Mouse (Mus musculus) layer of hippocampus, adult 11-12 months (tissue): ENCODE results near the gene Lin7b.
"Not testable (repeated sequence)": the region's sequence is repeated elsewhere in the genome, so short reads cannot be mapped to it uniquely, and the experiment has no call there.

Experiments used
- DNase-seq: peaks from one replicate; pipeline ENCODE4 v3.0.0; 2022; ENCODE audit warnings: low spot score

Lin7b gene

DNA sequence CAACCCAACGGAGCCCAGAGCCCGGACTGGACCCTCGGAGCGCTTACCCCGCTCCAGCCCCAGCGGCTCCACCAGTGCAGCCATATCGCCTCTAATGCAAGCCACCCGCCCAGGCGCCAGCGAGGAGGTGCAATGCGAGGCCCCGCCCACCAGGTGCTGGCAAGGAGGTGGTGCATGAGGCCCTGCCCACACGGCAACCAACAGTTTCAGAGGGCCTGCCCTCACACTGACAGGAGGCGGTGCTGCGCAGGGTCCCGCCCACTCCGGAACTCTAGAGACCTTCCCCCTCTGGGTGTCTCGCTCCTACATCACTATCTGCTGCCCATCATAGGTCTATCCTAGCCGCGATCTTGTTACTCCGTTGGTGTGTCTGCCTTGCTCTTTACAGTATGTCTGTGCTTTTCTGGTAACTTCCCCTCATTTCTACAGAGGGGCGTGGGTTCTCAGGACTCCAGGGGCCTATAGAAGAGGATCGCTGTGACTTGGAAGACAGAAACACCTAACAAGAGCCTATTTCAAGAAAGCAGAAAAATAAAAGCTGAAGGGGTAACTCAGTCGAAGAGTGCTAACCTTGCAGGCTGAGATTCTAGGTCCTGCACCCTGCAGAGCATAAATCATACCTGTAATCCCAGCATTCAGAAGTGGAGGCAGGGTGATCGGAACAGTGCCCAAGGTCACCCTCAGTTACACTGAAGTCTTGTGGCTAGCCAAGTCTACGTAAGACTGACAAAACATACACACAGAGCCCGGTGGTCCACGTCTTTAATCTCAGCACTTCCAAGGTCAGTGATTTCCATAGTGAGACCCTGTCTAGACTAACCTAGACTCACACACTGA, at the start of gene Lin7b:
Gene Lin7b, minus strand, starts transcription at position 109 of the 837 bp plus-strand sequence.
- peak; percentile 95 for DNase-seq

DNA sequence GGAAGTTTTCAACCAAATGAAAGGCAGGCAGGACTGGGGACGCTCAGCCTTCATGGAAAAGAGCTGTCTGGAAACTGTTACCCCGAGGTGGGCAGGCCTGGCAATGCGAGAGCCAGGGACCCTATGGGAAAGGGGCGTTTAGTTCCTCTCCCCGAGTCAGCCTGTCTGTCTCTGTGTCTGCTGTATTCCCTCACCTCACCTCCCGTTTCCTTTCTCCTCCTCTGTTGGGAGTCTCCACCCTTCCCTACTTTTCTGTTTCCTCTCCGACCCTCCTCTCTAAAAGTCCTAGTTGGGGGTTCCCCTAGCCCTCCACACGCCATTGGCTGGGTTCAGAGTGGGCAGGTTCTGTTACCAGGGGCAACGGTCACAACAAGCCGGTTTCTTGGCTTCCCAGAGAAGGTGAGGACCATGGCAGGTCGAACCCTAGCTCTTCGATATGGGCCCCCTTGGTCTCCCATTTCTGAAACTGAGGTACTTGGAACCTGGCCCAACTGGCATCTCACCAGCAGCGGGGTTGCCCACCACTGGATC, 47.6 kb upstream of the Lin7b start:
- DNase-seq = no peak

DNA sequence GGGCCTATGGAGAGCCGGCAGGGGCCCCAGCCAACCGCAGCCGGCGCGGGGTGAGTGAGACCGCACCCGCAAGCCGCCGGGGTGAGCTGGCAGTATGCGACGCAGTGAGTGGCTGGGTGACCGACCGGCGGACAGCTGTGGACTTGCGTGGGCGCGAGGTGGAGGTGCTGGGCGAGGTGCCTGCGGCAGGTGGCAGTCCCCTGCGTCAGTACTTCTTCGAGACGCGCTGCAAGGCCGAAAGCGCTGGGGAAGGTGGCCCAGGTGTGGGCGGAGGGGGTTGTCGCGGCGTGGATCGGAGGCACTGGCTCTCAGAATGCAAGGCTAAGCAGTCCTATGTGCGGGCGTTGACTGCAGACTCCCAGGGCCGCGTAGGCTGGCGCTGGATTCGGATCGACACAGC, 45.3 kb upstream of the Lin7b start:
- DNase-seq = no peak

GRCm38 (mm10) chr7:45414740-45415224, 44.4 kb upstream of the Lin7b start:
- DNase-seq = no peak

DNA sequence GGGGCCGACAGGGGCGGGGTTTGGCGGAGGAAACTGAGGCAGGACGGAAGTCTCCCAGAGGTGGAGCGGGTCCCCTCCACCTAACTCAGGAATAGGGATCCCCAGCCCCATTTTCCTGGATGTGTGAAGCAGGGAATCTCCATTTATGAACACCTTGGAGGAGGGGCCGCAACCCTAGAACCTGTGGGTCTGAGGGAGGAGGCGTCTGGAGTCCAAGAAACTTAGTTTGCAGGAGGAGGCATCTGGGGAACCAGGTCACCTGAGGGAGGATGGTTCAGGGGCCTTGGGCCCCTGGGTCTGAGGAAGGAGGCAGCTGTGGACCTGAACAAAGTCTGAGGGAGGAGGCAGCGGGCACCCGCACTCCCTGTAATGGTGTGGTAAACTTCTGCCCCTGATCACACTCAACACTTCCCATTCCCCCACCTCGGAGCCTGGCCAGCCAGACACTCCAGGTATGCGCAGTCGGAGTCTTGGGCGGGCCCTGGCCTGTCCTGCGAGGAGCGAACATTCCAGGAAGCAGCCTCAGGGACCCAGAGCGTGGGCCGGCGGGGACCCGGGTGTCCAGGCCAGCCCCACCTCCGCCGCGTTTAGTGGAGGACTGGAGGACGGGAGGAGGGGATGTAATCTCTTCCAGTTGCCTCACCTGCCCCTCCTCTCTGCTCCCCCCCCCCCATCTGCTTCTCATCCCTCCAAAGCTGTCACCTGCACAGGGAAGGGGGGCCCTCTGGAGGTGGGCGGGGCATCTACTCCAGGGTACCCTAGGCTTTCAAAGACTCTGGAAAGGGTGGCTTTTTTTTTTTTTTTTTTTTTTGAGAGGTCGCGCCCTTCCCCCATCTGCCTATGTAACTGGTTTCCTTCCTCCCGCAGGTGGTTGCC, 43.7 kb upstream of the Lin7b start:
- no peak for DNase-seq

DNA sequence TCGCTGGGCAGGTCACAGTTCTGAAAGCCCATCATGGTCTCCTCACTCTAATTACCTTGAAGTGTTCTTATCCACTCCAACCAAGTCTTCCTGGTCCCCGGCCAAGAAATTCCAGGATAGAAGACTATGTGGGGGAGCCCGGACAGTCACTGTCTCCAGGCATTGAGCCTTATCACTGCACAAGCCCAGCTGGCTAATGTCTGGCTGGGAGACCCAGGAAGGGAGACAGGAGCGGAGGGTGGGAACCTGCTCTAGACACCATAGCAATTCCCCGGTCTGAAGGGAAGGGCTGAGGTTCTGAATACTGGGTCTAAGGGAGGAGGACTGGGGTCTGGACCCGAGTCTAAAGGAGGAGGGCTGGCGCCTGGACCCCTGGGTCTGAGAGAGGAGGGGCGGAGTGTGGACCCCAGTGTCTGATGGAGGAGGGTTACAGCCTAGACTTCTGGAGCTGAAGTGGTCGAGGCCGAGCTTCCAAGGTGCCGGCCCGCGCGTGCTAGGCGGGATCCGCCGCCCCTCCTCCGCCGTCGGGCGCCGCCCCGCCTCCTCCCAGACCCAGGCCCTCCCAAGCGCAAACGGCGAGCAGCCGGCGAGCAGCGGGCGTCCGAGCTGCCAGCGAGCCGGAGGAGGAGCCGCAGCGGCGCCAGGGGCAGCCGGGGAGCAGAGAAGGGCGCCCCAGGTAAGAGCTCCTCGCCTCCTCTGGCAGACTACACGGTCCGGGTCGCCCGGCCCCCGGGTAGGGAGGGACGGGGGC, 42.9 kb upstream of the Lin7b start, which contains the start of gene Ntf5:
Gene Ntf5, plus strand, starts transcription at position 583 of the 751 bp plus-strand sequence.
- DNase-seq = no peak

GRCm38 (mm10) chr7:45412421-45412820, 42.0 kb upstream of the Lin7b start:
- no peak for DNase-seq

DNA sequence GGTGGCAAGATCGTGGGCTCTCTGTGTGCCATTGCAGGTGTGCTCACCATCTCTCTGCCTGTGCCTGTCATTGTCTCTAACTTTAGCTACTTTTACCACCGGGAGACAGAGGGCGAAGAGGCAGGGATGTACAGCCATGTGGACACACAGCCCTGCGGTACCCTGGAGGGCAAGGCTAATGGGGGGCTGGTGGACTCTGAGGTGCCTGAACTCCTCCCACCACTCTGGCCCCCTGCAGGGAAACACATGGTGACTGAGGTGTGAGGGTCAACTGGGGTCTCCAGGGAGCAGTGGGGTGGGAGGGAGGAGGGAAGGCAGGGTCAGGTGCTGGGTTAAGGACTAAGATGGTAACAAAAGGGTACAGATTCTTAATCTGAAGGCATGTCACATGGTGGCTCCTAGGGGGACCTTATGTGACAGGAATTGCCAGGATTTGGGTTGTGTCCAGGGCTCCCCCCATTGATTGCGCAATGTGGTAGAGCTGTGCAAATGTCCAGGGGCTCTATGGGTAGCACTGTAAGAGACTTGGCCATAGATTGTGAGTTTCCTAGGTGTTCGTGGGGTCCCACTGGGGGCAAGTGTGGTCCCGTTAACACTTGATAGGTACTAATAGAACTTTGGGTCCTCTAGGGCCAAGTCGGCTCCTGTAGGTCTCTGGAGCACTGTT, 39.2 kb upstream of the Lin7b start:
- DNase-seq = no peak

GRCm38 (mm10) chr7:45408949-45409348, 38.6 kb upstream of the Lin7b start:
- no peak for DNase-seq

DNA sequence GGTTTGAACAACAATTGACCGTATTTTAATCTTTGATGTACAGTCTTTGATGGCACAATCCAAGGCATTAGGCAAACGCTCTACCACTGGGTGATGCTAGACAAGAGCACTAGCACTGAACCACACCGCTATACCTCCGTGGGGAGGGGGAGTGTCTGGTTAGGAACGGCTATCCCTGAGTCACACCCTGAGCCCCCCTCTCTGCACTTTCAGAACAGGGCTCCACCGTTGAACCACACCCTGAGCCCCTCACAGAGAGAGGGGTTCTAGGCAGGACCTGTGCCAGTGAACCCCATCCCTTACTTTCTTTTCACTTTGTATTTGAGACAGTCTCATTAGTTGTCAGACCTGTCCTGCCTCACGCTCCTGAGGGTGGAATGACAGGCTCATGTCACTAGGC, 38.0 kb upstream of the Lin7b start:
- DNase-seq = no peak

- DNase-seq = no peak
These were observed 37.5 kb upstream of the Lin7b start for GRCm38 (mm10) chr7:45407836-45408235.

- DNase-seq = no peak
These were observed 36.1 kb upstream of the Lin7b start for GRCm38 (mm10) chr7:45406157-45407156.

- DNase-seq = peak; percentile 64
These were observed 35.0 kb upstream of the Lin7b start, which contains the start of gene Kcna7 for GRCm38 (mm10) chr7:45405091-45406075. TSS of gene Kcna7 (plus strand) at chr7:45405653.

- DNase-seq = peak; percentile 49
These were observed 33.3 kb upstream of the Lin7b start for GRCm38 (mm10) chr7:45403532-45404261.

- no peak for DNase-seq
These were observed 31.2 kb upstream of the Lin7b start for GRCm38 (mm10) chr7:45401521-45402085.

DNA sequence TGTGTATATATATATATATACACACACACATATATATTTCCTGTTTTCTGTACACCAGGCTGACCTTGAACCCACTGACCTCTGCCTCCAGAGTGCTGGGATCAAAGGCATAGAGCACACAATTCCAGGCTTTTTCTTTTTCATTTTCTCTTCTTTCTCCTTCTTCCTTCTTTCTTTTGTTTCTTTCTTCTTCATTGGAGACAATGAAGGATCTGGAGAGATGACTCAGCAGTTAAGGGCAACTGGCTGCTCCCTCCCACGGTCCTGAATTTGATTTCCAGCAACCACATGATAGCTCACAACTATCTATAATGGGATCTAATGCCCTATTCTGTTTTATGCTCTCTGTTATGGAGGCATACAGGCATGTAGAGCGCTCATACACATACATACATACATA, 26.4 kb upstream of the Lin7b start:
- no peak for DNase-seq

GRCm38 (mm10) chr7:45396337-45396775, 26.0 kb upstream of the Lin7b start:
- not testable (repeated sequence) for DNase-seq
